Mouse (Mus musculus): Measurements from ENCODE around the gene Gabrg1. TPM values are rescaled to one million over a fixed set of nuclear protein-coding genes. Genes with fewer than 3 reads are reported as not detected.

The Gabrg1 gene
- polyA plus RNA-seq (2012; fragmentation: generic; extraction: Trizol) = not detected

DNA sequence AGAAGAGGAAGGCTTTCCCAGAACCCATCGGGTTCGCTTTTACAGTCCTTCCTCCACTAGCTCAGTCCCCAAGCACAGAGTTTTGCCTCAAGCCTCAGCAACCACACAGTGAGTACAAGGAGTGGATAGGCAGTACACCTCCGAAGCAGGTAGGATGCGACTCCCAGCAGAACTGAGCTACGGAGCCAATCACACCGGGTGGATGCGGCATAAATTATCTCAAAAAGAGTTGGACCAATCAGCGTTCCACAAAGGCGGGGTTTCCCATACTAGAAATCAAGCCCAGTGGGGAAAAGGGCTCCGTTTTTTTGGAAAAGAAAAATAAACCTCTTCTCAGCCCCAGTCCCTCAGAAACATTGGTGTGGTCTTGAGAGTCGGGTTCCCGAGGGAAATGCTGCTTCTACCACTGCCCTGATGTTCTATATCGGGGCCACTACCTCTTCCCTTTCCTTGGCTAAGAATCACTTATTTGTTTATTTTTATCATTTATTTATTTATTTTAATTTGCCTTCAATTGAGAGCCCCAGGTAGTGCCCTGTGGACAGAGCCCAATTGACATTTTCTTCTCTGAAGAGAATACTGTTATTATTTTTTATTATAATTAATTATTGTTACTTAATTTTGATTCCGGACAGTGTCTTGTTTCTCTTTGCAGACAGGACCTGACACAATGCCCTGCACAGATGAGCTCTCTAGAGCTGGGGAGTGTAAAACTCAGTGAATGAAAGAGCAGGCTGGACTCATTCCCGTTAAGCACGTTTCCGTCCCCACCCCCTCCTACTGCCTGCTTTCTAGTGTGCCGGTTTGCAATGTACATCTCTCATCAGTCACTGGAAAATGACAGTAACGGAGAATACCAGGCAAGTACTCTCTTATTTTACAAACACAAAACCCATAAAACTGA, at the start of gene Gabrg1:
Gene Gabrg1, minus strand, starts transcription at position 426 of the 904 bp plus-strand sequence.
- no peak within 1 kb of the TSS for H3K4me2 ChIP-seq (ENCODE audit: low read depth)
- no peaks in the 10 kb centered on the region for H3K27me3 ChIP-seq (ENCODE audit: control insufficient read depth, insufficient read depth, insufficient read length)
- no peak for TF ChIP-seq SRF (IDR thresholded peaks at IDR 0.05; ENCODE audit: control insufficient read depth, insufficient read length, low read depth)
- TF ChIP-seq POLR2AphosphoS2 (IDR thresholded peaks at IDR 0.05; ENCODE audit: insufficient read length, low read depth) = no peak
- no peak for TF ChIP-seq TCF12 (IDR thresholded peaks at IDR 0.05; ENCODE audit: insufficient read depth, poor library complexity, severe bottlenecking)
- no peak for TF ChIP-seq POLR2A (IDR thresholded peaks at IDR 0.05; ENCODE audit: insufficient read length, low read depth)
- no peak for TF ChIP-seq REST (IDR thresholded peaks at IDR 0.05; ENCODE audit: insufficient read depth, insufficient read length)
- no peak for TF ChIP-seq E2F4 (IDR thresholded peaks at IDR 0.05; ENCODE audit: insufficient read depth)
- TF ChIP-seq CEBPB (IDR thresholded peaks at IDR 0.05; ENCODE audit: insufficient read depth, poor library complexity, severe bottlenecking) = no peak
- TF ChIP-seq MYOD1 (IDR thresholded peaks at IDR 0.05; ENCODE audit: control insufficient read depth in 1 of 3, insufficient read length in 2 of 3, low read depth in 2 of 3) = no peak
- TF ChIP-seq TCF3 (IDR thresholded peaks at IDR 0.05; ENCODE audit: insufficient read length, low read depth) = no peak
- TF ChIP-seq MAX (IDR thresholded peaks at IDR 0.05; ENCODE audit: low read depth) = no peak
- no peak for TF ChIP-seq USF1 (IDR thresholded peaks at IDR 0.05; ENCODE audit: low read depth)
- TF ChIP-seq MYOG (IDR thresholded peaks at IDR 0.05; ENCODE audit: control insufficient read depth in 1 of 3, insufficient read depth in 1 of 3, insufficient read length in 2 of 3, low read depth in 2 of 3) = no peak
- no peaks in the 10 kb centered on the region for H3K79me2 ChIP-seq (ENCODE audit: control insufficient read depth, insufficient read depth)
- H3ac ChIP-seq (ENCODE audit: control insufficient read depth, insufficient read length) = no peak within 1 kb of the TSS
- H3K36me3 ChIP-seq (ENCODE audit: control insufficient read depth, insufficient read depth) = no peaks in the 10 kb centered on the region
- no peak within 1 kb of the TSS for H3K4me3 ChIP-seq

DNA sequence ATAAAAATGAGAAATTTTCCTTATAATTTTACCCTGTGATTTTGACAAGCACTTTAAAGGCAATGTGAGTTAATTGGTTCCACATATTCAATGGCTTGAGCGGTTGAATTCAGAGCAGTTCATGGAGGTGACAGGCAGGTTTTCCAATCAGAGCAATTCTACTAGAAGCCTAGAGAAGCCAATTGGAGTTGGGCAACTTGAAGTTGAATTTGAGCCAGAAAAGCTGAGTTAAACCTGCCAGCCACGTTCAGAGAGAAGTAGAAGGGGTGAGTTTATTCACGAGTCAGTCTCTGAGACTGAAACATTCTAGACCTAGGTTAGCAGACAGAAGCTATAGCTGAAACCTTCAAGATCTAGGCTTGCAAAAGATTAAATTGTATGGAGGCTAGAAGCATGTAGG, 41.6 kb upstream of the Gabrg1 start:
- H3K4me3 ChIP-seq = no peak overlapping the region
- TF ChIP-seq USF1 (IDR thresholded peaks at IDR 0.05; ENCODE audit: low read depth) (no peak), REST (IDR thresholded peaks at IDR 0.05; ENCODE audit: insufficient read depth, insufficient read length) (no peak), TCF12 (IDR thresholded peaks at IDR 0.05; ENCODE audit: insufficient read depth, poor library complexity, severe bottlenecking) (no peak), E2F4 (IDR thresholded peaks at IDR 0.05; ENCODE audit: insufficient read depth) (no peak), CEBPB (IDR thresholded peaks at IDR 0.05; ENCODE audit: insufficient read depth, poor library complexity, severe bottlenecking) (no peak), POLR2A (IDR thresholded peaks at IDR 0.05; ENCODE audit: insufficient read length, low read depth) (no peak), SRF (IDR thresholded peaks at IDR 0.05; ENCODE audit: control insufficient read depth, insufficient read length, low read depth) (no peak), MYOD1 (IDR thresholded peaks at IDR 0.05; ENCODE audit: control insufficient read depth in 1 of 3, insufficient read length in 2 of 3, low read depth in 2 of 3) (no peak), TCF3 (IDR thresholded peaks at IDR 0.05; ENCODE audit: insufficient read length, low read depth) (no peak), MYOG (IDR thresholded peaks at IDR 0.05; ENCODE audit: control insufficient read depth in 1 of 3, insufficient read depth in 1 of 3, insufficient read length in 2 of 3, low read depth in 2 of 3) (no peak), MAX (IDR thresholded peaks at IDR 0.05; ENCODE audit: low read depth) (no peak), POLR2AphosphoS2 (IDR thresholded peaks at IDR 0.05; ENCODE audit: insufficient read length, low read depth) (no peak)
- H3K4me2 ChIP-seq (ENCODE audit: low read depth) = no peak overlapping the region

DNA sequence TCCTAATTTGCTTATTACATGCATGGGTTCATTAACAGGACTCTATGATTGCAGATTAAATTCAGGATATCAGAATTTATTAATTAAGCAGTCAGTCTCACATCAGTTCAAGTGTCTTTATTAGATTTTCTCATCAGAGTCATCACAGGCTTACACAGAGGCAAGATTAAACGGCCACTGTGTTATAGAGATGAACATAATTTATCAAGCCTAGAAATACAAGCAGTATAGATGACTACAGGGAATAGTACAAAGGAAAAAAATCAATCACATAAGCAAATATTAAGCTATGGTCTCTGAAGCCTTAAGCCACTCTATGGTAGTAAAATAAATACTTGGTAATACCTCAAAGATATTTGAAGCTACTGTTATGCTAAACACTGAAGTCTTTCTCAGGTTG, 27.7 kb upstream of the Gabrg1 start:
- Histone ChIP-seq H3K27me3 (ENCODE audit: control insufficient read depth, insufficient read depth, insufficient read length) (no peaks in the 10 kb centered on the region), H3ac (ENCODE audit: control insufficient read depth, insufficient read length) (no peak overlapping the region), H3K4me2 (ENCODE audit: low read depth) (no peak overlapping the region), H3K79me2 (ENCODE audit: control insufficient read depth, insufficient read depth) (no peaks in the 10 kb centered on the region), H3K4me3 (no peak overlapping the region), H3K36me3 (ENCODE audit: control insufficient read depth, insufficient read depth) (no peaks in the 10 kb centered on the region)
- TF ChIP-seq TCF3 (IDR thresholded peaks at IDR 0.05; ENCODE audit: insufficient read length, low read depth) (no peak), TCF12 (IDR thresholded peaks at IDR 0.05; ENCODE audit: insufficient read depth, poor library complexity, severe bottlenecking) (no peak), CEBPB (IDR thresholded peaks at IDR 0.05; ENCODE audit: insufficient read depth, poor library complexity, severe bottlenecking) (no peak), SRF (IDR thresholded peaks at IDR 0.05; ENCODE audit: control insufficient read depth, insufficient read length, low read depth) (no peak), MAX (IDR thresholded peaks at IDR 0.05; ENCODE audit: low read depth) (no peak), POLR2AphosphoS2 (IDR thresholded peaks at IDR 0.05; ENCODE audit: insufficient read length, low read depth) (no peak), REST (IDR thresholded peaks at IDR 0.05; ENCODE audit: insufficient read depth, insufficient read length) (no peak), USF1 (IDR thresholded peaks at IDR 0.05; ENCODE audit: low read depth) (no peak), MYOG (IDR thresholded peaks at IDR 0.05; ENCODE audit: control insufficient read depth in 1 of 3, insufficient read depth in 1 of 3, insufficient read length in 2 of 3, low read depth in 2 of 3) (no peak), POLR2A (IDR thresholded peaks at IDR 0.05; ENCODE audit: insufficient read length, low read depth) (no peak)

More for the DNA sequence above, 41.6 kb upstream of the Gabrg1 start:
- Histone ChIP-seq H3K79me2 (ENCODE audit: control insufficient read depth, insufficient read depth) (no peaks in the 10 kb centered on the region), H3K36me3 (ENCODE audit: control insufficient read depth, insufficient read depth) (no peaks in the 10 kb centered on the region), H3K27me3 (ENCODE audit: control insufficient read depth, insufficient read depth, insufficient read length) (no peaks in the 10 kb centered on the region), H3ac (ENCODE audit: control insufficient read depth, insufficient read length) (no peak overlapping the region)

DNA sequence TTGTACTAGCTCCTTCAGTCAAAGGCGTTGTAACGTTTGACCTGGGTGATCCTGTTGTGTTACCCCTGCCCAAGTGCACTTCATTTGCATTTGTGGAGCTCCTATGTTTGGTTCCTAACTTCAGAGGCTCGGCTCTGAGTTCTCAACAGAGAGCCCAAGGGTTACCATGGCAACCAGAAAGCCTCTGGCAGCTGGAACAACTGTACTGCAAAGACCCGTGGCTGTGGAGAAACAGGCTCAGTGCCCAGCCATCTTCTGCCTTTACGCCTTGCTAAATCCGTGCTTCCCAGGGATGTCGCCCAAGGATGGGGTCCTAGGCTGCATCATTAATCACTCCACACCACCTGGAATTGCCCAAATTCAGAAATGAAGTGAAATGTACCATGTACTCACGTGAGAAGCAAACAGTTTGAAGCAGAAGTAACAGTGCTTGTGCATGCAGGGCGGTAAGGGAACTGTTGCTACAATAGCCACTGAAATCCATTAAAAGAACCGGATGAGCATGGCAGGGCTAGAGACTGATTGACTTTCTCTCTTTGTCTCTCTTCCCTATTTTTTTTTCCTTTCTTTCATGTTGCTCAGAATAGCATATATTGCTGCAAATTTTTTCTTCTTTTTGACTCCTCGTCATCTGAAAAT, 798 bp upstream of the Gabrg1 start:
- TF ChIP-seq SRF (IDR thresholded peaks at IDR 0.05; ENCODE audit: control insufficient read depth, insufficient read length, low read depth) = no peak
- no peak for TF ChIP-seq MYOD1 (IDR thresholded peaks at IDR 0.05; ENCODE audit: control insufficient read depth in 1 of 3, insufficient read length in 2 of 3, low read depth in 2 of 3)
- no peak for TF ChIP-seq POLR2A (IDR thresholded peaks at IDR 0.05; ENCODE audit: insufficient read length, low read depth)
- no peak for TF ChIP-seq CEBPB (IDR thresholded peaks at IDR 0.05; ENCODE audit: insufficient read depth, poor library complexity, severe bottlenecking)
- no peak for TF ChIP-seq MAX (IDR thresholded peaks at IDR 0.05; ENCODE audit: low read depth)
- no peak for TF ChIP-seq E2F4 (IDR thresholded peaks at IDR 0.05; ENCODE audit: insufficient read depth)
- no peak for TF ChIP-seq TCF3 (IDR thresholded peaks at IDR 0.05; ENCODE audit: insufficient read length, low read depth)
- TF ChIP-seq USF1 (IDR thresholded peaks at IDR 0.05; ENCODE audit: low read depth) = no peak
- no peak for TF ChIP-seq TCF12 (IDR thresholded peaks at IDR 0.05; ENCODE audit: insufficient read depth, poor library complexity, severe bottlenecking)
- no peak for TF ChIP-seq POLR2AphosphoS2 (IDR thresholded peaks at IDR 0.05; ENCODE audit: insufficient read length, low read depth)
- TF ChIP-seq MYOG (IDR thresholded peaks at IDR 0.05; ENCODE audit: control insufficient read depth in 1 of 3, insufficient read depth in 1 of 3, insufficient read length in 2 of 3, low read depth in 2 of 3) = no peak
- no peak for TF ChIP-seq REST (IDR thresholded peaks at IDR 0.05; ENCODE audit: insufficient read depth, insufficient read length)
- H3ac ChIP-seq (ENCODE audit: control insufficient read depth, insufficient read length) = no peak overlapping the region
- no peaks in the 10 kb centered on the region for H3K79me2 ChIP-seq (ENCODE audit: control insufficient read depth, insufficient read depth)
- H3K36me3 ChIP-seq (ENCODE audit: control insufficient read depth, insufficient read depth) = no peaks in the 10 kb centered on the region
- no peaks in the 10 kb centered on the region for H3K27me3 ChIP-seq (ENCODE audit: control insufficient read depth, insufficient read depth, insufficient read length)
- H3K4me3 ChIP-seq = no peak overlapping the region
- no peak overlapping the region for H3K4me2 ChIP-seq (ENCODE audit: low read depth)

All from myocyte (in vitro differentiated cells).